Mouse (Mus musculus): ENCODE data around the gene Pakap. TPM values are rescaled to one million over a fixed set of nuclear protein-coding genes. Genes with fewer than 3 reads are reported as not detected.

Gene Pakap
- total RNA-seq, 2 experiments from 2014 or later = 1.2 TPM; not detected in 1

DNA sequence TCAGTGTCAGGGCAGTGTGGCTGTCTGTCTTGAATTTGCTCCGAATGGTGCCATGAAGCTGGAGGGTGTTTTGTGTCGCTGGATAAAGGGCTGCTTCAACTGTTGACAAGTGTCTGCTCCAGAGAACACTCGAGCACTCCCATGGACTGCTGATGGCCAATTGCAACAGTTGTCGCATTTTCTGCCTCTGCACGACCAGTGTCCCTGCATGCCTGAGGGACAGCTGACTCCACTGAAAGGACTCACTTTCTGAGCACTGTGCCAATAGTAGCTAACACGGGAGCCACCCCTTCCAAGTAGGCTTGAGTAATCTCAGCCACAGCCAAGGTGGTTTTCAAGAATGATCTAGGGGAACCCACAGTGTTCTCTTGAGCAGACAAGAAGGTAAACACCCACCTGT, 1.7 kb downstream of the Pakap start:
- no peak for ATAC-seq (replicated peaks; ENCODE audit: low FRiP score, poor library complexity, severe bottlenecking)

DNA sequence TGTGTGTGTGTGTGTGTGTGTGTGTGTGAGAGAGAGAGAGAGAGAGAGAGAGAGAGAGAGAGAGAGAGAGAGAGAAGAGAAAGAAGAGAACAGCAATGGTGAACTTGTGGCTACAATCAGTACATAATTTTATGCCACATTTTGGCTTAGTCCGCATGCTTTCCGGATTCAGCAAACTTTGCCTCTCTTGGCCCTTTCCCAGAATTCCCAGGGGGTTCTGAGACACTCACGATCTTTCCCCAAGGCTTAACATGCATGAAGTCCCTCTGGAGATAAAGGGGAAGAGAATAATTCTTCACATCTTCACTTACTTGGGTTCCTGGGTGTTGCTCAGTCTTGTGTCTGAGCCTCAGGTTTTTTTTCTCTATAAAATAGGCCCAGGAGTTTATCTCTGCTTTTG, 2.2 kb downstream of the Pakap start:
- no peak for ATAC-seq (replicated peaks; ENCODE audit: low FRiP score, poor library complexity, severe bottlenecking)

DNA sequence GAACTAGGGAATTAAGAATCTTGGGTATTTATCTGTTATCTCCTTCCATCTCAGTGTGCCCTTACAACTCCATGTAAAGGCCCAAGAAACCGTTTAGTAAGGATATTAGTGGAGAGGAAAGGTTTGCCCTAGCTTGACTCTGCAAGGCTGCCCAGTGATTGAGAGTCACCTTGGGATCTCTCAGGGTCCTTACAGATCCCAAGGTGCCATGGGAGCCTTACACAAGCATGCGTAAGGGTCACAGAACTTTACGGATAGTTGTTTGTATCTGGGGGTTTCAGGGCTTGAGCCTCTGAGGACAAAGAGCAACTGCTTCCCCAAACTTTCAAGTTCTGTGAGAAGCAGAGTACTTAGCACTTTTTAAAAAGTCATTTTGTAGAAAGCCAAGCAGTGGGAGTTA, 6.2 kb downstream of the Pakap start:
- no peak for ATAC-seq (replicated peaks; ENCODE audit: low FRiP score, poor library complexity, severe bottlenecking)

DNA sequence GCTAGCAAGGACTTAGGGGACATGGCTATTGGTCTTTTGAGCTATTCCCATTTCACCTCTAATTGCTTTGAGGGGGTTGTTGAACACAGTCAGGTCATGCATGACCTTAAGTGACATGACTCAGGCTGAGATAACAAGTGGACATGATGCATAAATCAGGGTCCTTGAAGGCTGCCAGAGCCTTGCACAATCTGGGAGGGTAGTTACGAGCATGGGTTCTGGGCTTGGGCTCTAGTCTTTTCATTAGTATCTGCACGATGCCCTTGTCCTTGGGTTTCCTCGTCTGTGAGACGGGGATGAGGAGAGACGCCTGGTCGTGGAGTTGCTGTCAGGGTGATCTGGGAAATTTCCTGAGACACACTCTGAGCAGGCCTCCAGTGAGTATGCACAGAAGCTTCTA, 6.7 kb downstream of the Pakap start:
- ATAC-seq (replicated peaks; ENCODE audit: low FRiP score, poor library complexity, severe bottlenecking) = no peak

DNA sequence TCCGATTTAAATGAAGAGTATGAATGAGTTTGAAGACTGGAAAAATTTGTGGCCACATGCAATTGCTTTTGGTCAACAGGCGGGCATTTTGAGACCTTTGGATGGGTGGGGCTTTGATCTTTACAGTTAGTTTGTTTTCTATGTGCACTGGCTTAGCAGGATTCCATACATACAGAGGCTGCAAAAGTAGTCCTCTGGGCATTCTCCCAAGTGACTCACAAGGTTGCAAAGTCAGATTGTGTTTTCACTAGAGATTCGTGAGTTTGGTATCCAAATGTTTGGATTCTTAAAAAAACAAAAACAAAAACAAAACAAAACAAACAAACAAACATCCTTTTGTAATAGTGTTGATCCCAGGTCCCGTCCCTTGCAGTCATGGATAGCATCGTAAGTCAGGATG, 7.7 kb downstream of the Pakap start:
- ATAC-seq (replicated peaks; ENCODE audit: low FRiP score, poor library complexity, severe bottlenecking) = no peak

DNA sequence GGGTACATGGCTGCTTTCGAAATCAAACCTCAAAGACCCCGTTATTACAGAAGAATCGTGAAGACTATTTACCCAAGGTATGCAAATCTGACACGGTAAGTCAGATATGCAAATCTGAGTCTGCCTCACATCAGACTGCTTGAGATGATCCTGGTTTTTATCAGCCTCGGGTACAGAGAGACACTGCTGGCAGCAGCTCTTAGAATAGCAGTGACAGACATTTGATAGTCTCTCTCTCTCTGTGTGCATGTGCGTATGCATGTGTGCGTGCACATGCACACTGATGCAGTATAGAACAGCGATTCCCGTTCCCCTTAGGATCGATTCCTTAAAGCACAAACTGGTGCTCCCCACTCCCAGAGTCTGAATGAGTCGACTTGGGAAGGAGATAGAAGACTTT, 8.1 kb downstream of the Pakap start:
- ATAC-seq (replicated peaks; ENCODE audit: low FRiP score, poor library complexity, severe bottlenecking) = no peak

DNA sequence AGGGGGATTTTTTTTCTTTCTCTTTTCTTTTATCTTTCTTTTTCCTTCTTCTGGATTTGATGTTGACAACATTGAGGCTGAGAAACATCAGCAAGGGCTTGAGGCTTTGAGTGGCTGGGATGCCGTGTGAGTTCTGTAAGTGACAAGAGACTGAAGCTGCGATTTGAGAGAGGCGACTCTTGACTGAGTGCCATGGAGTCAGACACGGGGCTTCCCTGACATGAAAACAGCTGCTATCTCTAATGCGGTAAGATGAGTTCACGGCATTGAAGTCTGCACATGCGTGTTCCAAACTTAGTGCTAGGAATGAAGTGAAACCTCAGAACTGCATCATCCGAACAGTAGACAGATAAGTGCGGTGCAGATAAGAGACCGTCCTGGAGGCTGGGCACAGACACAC, 11.7 kb downstream of the Pakap start:
- no peak for ATAC-seq (replicated peaks; ENCODE audit: low FRiP score, poor library complexity, severe bottlenecking)

DNA sequence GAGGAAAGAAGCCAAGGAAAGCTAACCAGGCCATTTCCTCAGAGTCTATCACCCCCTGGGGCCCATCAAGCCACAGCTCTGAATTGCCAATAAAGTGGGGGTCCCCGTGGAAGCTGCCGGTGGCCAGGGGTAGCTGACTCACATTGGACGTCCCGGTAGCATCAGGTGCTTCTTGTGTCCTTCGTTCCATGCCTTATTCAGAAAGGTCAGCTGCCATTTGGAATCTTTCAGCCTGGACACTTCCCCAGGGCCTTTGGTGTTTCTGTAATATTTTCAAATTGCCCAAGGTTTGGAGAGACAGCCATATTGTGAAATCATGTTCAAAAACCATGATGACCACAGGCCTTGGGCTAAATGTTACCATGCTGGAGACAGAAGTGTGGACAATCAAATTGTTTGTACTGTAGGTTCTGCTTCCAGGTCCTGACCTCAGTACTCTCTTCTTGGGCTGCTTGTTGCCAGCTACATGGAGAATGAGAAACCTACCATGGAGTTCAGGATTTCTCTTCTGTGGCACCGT, 17.4 kb downstream of the Pakap start:
- ATAC-seq (replicated peaks; ENCODE audit: low FRiP score, poor library complexity, severe bottlenecking) = no peak

DNA sequence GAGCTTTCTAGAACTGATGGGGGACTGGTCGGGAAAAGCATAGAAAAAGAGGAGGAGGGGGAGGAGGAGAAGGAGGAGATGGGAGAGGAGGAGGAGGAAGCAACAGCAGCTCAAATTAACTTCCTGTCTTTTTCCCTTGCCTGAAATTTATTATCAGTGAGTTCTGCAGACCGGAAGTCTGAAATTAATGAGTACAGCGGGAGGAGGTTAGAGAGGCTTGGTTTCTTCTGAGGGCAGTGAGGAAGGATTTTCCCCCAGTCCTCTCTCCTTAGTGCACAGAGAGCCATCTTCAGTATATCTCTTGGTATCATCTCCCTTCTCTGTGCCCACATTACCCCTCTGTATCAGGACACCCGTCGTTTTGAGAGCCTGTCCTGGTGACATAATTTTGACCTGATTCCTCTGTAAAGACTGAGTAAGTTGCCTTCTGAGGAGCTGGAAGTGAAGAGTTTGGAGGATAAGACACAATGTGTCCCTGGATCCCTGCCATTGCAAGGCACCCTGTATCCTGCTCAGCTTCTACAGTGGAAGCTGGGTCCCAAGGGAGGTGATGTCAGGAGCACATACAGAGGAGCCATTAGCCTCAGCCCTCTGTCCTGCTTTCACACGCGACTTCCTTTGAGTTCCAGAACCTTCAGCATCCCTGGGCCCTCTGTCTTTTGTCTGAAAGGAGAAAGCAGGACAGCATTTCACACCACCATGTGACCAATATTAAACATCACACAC, 19.1 kb downstream of the Pakap start:
- ATAC-seq (replicated peaks; ENCODE audit: low FRiP score, poor library complexity, severe bottlenecking) = no peak

DNA sequence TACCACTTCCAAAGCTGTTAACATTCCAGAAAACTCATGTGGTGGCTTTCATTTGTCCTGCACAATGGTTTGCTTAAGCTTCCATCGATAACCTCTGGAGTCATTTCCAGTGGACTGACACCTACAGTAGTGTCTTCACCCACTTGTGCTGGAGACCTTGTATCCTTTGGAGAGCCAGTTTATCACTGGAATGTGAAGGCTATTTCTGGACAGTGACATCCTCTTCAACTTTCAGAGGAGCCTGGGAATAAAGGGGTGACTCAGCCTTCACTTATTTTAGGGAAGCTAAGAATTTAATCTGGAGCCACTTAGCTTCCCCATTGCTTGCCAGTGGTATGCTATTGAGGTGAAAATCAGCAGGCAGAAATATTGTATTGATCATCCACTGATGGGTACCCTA, 20.4 kb downstream of the Pakap start:
- no peak for ATAC-seq (replicated peaks; ENCODE audit: low FRiP score, poor library complexity, severe bottlenecking)

DNA sequence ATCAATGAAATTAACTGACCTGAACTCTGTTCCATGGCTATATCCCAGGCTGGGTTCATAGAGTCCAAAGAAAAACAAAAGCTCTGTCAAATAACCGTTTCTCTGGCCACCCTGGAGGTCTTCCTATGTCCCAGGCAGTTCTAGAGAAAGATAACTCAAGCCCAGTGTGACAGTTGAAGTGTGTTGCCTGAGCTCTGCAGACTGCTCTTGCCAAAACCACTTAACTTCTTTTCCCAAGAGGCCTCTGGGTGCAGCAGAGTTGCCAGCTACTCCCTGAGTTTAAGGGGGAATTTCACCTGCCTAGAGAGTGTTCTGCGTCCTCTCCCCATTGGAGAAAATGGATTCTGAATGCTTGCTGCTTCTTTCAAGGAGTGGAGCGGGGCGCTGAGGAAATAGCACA, 24.8 kb downstream of the Pakap start:
- ATAC-seq (replicated peaks; ENCODE audit: low FRiP score, poor library complexity, severe bottlenecking) = no peak

DNA sequence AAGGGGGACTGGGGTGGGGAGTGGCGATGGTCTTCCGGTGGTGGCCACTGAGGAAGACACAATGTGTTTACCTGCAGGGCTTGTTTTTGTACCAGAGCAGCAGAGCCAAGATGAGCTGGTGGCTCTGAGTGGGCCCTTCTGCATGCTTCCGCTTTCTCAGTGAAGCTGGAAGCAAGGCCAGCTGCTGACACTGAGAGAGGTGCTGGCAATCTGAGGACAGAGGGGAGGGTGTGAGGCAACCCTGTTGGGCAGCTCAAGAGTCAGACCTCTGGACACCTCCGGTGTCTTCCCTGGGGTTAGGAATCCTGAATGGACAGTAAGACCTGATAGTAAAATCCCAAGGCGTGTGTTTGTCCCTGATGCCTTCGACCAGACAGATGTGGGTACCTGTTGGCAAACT, 32.0 kb downstream of the Pakap start:
- no peak for ATAC-seq (replicated peaks; ENCODE audit: low FRiP score, poor library complexity, severe bottlenecking)

DNA sequence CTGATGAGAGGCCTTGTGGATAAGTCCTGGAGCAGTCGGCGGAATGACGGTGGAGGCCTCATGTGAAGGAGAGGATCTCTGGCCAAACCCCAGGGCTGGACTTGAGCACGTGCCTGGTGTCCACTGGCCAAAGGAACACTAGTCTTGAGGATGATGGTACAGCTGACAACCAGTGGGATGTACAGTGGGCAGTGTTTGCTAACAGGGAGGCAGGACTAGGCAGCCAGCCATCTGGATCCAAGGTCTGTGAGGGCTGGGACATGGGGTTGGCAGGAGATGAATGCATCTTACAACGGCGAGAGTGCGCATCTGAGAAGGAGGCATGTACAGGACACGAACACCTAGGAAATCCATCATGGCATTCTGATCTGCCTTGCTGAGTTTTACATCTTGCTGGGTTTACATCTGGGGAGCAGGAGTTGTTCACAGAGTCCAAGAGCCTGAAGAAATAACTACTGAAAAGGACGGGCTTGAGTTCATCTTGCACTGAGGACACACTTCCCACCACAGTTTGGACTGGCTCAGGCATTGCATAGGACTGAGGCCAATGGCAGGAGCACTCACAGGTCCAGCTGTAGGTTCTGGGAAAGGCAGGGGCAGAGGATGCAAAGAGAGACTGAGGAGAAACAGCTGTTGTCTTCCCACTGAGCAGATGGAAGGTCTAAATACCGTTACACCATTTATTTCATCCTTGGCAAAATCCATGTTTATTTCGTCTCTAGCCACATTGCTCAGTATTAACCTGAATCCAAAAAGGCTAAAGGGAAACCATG, 32.9 kb downstream of the Pakap start:
- no peak for ATAC-seq (replicated peaks; ENCODE audit: low FRiP score, poor library complexity, severe bottlenecking)

DNA sequence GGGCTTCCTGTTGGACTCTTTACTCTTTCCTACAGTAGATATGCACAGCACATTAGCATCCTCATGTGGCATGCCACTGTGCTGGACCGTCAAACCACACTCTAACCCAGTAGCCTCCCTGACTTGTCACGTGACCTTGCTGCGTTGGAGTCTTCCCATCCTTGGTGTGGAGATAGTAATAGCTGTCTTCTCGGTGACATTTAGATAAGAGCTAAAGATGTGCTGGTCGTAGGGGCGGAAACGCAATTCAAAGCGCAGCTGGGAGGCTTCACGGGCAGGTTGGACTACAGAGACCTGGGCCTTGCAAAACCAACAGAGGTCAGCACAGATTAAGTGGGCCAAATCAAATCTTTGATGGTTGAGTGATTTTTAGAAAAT, 33.5 kb downstream of the Pakap start:
- no peak for ATAC-seq (replicated peaks; ENCODE audit: low FRiP score, poor library complexity, severe bottlenecking)

DNA sequence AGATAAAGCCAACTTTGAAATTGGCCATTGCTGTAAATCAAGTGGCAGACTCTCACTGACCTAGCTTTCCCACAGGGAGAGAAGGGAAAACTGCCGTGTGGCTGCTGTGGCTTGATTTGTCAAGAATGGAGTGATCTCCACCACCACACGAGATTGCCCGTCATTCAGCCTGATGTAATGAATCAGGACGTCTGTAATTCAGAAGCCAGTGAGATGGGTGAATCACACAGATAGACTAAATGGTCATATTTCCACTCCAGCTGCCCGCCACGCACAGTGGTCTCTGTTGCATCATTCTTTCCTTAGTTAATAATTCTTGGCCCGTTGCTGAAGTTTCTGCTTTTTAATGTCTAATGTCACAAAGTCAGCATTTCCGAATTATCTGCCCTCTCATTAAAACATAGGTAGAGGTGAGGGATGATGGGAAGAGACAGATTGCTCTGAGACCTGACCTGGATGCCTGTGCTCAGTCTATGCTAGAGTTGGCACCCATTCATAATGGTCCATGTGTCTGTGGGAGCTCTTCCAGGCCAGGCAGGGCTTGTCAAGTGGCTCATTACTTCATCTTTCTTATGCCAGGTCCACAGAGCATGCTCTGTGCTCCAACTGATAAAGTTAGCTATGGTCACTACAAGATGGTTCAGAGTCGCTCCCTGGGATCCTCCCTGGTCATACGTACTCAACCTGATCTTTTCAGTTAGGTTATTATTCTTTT, 34.1 kb downstream of the Pakap start:
- ATAC-seq (replicated peaks; ENCODE audit: low FRiP score, poor library complexity, severe bottlenecking) = no peak

DNA sequence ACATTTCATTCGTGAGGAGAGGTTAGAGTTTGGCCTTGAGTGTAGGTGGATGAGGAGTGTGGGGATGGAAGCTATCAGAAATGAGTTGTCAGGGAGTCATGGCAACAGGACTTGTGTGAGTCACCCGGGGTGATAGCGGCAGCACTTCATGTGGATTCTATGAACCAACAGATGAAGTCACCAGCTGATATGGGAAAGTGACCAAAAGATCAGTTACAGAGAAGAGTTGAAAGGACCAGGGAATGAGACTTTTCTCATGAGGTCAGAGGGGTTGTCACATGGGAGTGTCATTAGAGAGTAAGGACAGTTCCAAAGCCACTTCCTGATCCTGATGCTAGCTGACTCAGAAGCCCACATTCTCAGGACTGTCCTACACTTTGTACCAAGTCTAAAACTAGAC, 38.3 kb downstream of the Pakap start:
- ATAC-seq (replicated peaks; ENCODE audit: low FRiP score, poor library complexity, severe bottlenecking) = no peak

DNA sequence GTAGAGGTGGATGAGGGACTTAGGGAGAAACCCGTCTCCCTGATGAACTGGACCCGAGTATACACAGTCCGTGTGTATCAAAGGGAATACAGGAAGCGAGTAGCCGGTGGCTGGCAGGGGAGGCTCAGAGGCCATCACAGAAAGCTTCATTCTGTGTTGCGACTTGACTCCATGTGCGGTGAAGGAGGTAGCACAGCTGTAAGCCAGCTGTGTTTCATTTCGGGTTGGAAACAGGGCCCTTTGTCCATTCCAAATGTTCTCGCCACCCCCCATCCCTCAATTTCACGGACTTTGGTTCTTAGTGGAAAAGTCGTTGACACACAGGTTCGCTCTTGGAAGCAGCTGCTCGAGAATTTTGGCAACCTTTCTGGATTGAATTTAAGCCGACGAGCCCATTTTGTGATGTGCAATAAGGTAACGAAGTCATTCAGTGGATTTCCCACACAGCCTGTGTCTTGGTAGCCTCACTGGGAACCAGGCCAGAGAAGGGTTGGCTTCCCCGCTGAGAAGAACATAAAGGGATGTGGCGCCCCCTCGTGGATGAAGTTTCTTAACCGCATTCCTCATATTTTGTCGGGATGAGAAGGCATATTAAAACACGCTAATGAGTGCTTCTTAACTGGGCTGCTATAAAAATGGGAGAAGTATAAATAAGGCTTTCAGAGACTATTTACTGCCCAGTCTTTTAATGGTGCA, 39.4 kb downstream of the Pakap start:
- no peak for ATAC-seq (replicated peaks; ENCODE audit: low FRiP score, poor library complexity, severe bottlenecking)

DNA sequence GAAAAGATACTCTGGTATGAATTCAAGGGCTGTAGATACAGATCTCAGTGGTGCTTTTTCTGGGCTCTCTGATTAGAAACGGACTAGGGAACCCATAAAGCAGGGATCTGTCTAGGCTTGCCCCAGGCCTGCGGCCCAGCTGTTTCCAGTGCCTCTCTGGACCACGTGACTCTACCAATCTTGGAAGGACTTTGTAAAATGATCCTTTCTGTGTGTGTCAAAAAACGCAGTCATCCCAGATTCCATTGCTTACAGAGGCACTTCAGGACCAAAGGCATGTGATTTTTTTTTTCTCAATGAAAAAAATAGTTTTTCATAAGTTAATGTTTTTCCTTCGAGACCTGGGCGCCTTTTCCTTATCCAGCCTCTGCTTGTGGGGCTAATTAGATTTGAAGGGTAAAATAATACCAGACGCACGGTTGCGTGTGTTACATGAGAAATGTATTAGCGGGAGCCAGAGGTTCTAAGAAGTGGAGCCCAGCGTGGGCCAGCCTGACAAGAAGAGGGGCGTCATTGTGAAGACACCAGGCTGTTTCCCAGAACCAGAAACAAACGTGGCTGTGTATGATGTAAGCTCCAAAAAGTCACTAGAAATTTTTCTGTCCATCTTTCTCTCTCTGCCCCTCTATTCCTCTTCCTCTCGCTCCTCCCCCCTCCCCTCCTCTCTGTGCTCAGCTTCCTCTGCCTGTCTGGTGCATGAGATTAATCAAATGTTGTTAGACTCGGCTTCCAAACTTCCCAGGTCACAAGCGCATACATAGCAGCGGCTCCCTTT, 43.5 kb downstream of the Pakap start:
- ATAC-seq (replicated peaks; ENCODE audit: low FRiP score, poor library complexity, severe bottlenecking) = no peak

DNA sequence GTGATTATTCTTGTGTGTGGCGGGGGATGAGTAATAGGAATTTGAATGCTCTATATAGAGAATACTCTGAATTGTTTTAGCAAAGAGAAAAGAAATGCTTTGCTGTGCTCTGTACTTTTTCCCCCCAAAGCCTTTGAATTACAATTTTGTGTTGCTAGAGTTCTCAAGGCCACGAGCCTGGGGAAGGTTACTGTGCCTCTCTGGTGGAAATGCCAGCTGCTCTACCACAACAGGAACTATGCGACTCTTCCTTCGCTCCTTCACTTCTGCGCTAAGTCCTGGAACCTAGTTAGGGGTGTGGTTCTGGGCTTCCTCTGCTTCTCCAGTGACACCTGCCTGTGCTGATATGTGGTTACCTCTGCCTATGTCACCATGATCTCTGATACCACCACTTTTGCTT, 44.7 kb downstream of the Pakap start:
- no peak for ATAC-seq (replicated peaks; ENCODE audit: low FRiP score, poor library complexity, severe bottlenecking)

DNA sequence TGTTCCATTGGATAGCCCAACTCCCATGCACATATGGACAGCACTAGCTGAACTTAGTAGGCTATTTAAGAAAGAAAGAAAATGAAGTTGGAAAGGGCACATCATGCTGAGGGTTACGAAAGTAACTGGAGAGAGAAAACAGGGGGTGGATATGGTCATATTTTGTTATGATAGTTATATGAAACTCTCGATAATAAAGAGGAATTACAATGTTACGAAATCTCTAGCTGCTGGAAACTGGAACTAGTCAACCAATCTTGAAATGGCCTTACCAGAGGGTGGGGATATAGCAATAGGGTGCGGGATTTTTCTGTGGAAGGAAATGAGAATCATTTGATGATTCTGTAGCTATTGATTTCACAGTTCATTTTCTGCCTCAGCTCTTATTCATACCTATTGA, 46.7 kb downstream of the Pakap start:
- no peak for ATAC-seq (replicated peaks; ENCODE audit: low FRiP score, poor library complexity, severe bottlenecking)

Measured in erythroid progenitor cell, adult 5-6 weeks (primary cell).